Mouse (Mus musculus): Measurements from ENCODE around the gene Hoxa2. TPM values are rescaled to one million over a fixed set of nuclear protein-coding genes. Genes with fewer than 3 reads are reported as not detected.

The Hoxa2 gene
- polyA plus RNA-seq, 1 experiment from 2014 or later: 3.3 TPM

DNA sequence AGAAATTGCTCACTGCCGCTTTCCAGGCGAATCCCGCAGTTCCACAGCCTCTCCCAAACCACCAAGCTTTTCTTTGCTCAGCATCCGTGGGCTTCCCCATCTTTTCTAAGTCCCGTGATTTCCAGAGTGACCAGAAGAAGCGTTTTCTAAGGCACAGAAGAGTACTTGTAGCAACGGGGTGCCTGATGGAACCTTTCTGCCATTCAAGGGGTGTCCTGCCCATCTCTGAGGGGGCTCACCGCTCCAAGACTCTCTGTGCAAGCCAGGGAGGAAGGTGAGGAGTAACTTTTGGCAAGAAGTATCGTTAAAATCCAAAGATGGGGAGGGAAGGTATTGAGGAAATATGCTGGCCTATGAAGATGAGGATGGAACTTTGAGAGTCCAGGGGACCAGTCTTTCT lies 13.2 kb upstream of the Hoxa2 start:
- no peaks in the 10 kb centered on the region for H3K36me3 ChIP-seq (ENCODE audit: control insufficient read depth, insufficient read depth)
- H3K9ac ChIP-seq (ENCODE audit: low read depth, low read length): peak overlapping the region; percentile 61
- 31% methylated on average over 9 of the region's 9 CpGs for WGBS
- H3K27me3 ChIP-seq (replicated peaks; ENCODE audit: control insufficient read depth, insufficient read depth, low read length): peaks cover 15% of the 10 kb centered on the region; the same call in 1 of the 2 replicates
- H3K27ac ChIP-seq (ENCODE audit: low read depth, low read length): peak overlapping the region; percentile 87
- peak overlapping the region; percentile 76 for H3K4me2 ChIP-seq (replicated peaks; ENCODE audit: low read depth)
- no peak for ATAC-seq
- H3K4me3 ChIP-seq (ENCODE audit: low read depth, low read length): peak overlapping the region; percentile 61
- no peaks in the 10 kb centered on the region for H3K9me3 ChIP-seq (ENCODE audit: control insufficient read depth)
- no peak for TF ChIP-seq CTCF (IDR thresholded peaks at IDR 0.05; ENCODE audit: low read depth)
- no peaks in the 10 kb centered on the region for H3K4me1 ChIP-seq (replicated peaks; ENCODE audit: control insufficient read depth, insufficient read depth, low read length)

GRCm38 (mm10) chr6:52177061-52177735 lies 12.6 kb upstream of the Hoxa2 start, which contains the start of gene 5730596B20Rik:
5730596B20Rik (plus strand) TSS chr6:52177498.
- TF ChIP-seq CTCF (IDR thresholded peaks at IDR 0.05; ENCODE audit: low read depth): no peak
- Histone ChIP-seq H3K36me3 (ENCODE audit: control insufficient read depth, insufficient read depth) (no peaks in the 10 kb centered on the region), H3K9me3 (ENCODE audit: control insufficient read depth) (no peaks in the 10 kb centered on the region), H3K27ac (ENCODE audit: low read depth, low read length) (peak within 1 kb of the TSS; percentile 87), H3K4me2 (replicated peaks; ENCODE audit: low read depth) (peak within 1 kb of the TSS; percentile 76), H3K4me3 (ENCODE audit: low read depth, low read length) (peak within 1 kb of the TSS; percentile 61), H3K27me3 (replicated peaks; ENCODE audit: control insufficient read depth, insufficient read depth, low read length) (peaks cover 19% of the 10 kb centered on the region; the same call in 1 of the 2 replicates), H3K4me1 (replicated peaks; ENCODE audit: control insufficient read depth, insufficient read depth, low read length) (no peaks in the 10 kb centered on the region), H3K9ac (ENCODE audit: low read depth, low read length) (peak within 1 kb of the TSS; percentile 68)
- no peak for ATAC-seq
- 4% methylated on average over 36 of the region's 36 CpGs for WGBS

GRCm38 (mm10) chr6:52176391-52176790 lies 11.8 kb upstream of the Hoxa2 start:
- Histone ChIP-seq H3K9me3 (ENCODE audit: control insufficient read depth) (no peaks in the 10 kb centered on the region), H3K36me3 (ENCODE audit: control insufficient read depth, insufficient read depth) (no peaks in the 10 kb centered on the region), H3K27me3 (replicated peaks; ENCODE audit: control insufficient read depth, insufficient read depth, low read length) (peaks cover 24% of the 10 kb centered on the region; the same call in 1 of the 2 replicates), H3K4me2 (replicated peaks; ENCODE audit: low read depth) (peak overlapping the region; percentile 76), H3K27ac (ENCODE audit: low read depth, low read length) (peak overlapping the region; percentile 87), H3K9ac (ENCODE audit: low read depth, low read length) (peak overlapping the region; percentile 68; the same call in 1 of the 2 replicates), H3K4me3 (ENCODE audit: low read depth, low read length) (peak overlapping the region; percentile 61), H3K4me1 (replicated peaks; ENCODE audit: control insufficient read depth, insufficient read depth, low read length) (no peaks in the 10 kb centered on the region)
- TF ChIP-seq CTCF (IDR thresholded peaks at IDR 0.05; ENCODE audit: low read depth): no peak
- 3% methylated on average over 6 of the region's 6 CpGs for WGBS
- ATAC-seq: no peak

DNA sequence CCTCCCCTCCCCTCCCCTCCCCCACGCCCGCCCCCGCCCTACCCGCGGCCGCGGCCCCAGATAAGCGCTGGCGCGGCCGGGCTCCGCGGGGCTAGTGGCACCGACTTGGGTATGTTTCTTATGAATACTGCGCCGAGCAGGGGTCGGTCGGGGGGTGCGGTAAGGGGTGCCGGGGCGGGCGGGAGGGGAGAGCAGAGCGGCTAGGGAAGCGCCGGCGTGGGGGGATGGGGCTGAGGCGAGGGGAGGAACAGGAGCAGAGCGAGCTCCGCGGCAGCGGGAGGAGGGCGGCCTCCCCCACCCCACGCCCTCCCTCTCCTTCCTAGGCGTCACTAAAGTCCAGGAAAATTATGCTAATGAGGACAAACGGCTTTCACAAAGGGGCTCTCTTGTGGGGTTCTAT lies 11.2 kb upstream of the Hoxa2 start:
- WGBS: 1% methylated on average over 22 of the region's 35 CpGs
- Histone ChIP-seq H3K9me3 (ENCODE audit: control insufficient read depth) (no peaks in the 10 kb centered on the region), H3K4me3 (ENCODE audit: low read depth, low read length) (peak overlapping the region; percentile 61), H3K4me1 (replicated peaks; ENCODE audit: control insufficient read depth, insufficient read depth, low read length) (no peaks in the 10 kb centered on the region), H3K36me3 (ENCODE audit: control insufficient read depth, insufficient read depth) (no peaks in the 10 kb centered on the region), H3K4me2 (replicated peaks; ENCODE audit: low read depth) (peak overlapping the region; percentile 76), H3K27ac (ENCODE audit: low read depth, low read length) (peak overlapping the region; percentile 87), H3K27me3 (replicated peaks; ENCODE audit: control insufficient read depth, insufficient read depth, low read length) (peaks cover 24% of the 10 kb centered on the region; the same call in 1 of the 2 replicates), H3K9ac (ENCODE audit: low read depth, low read length) (peak overlapping the region; percentile 68)
- peak; percentile 27; the same call in 1 of the 2 replicates for ATAC-seq
- no peak for TF ChIP-seq CTCF (IDR thresholded peaks at IDR 0.05; ENCODE audit: low read depth)

GRCm38 (mm10) chr6:52174968-52175751 lies 10.5 kb upstream of the Hoxa2 start:
- Histone ChIP-seq H3K27ac (ENCODE audit: low read depth, low read length) (peak overlapping the region; percentile 87), H3K4me1 (replicated peaks; ENCODE audit: control insufficient read depth, insufficient read depth, low read length) (no peaks in the 10 kb centered on the region), H3K4me3 (ENCODE audit: low read depth, low read length) (peak overlapping the region; percentile 61), H3K27me3 (replicated peaks; ENCODE audit: control insufficient read depth, insufficient read depth, low read length) (peaks cover 24% of the 10 kb centered on the region; the same call in 1 of the 2 replicates), H3K4me2 (replicated peaks; ENCODE audit: low read depth) (peak overlapping the region; percentile 76), H3K36me3 (ENCODE audit: control insufficient read depth, insufficient read depth) (no peaks in the 10 kb centered on the region; the same call in 1 of the 2 replicates), H3K9ac (ENCODE audit: low read depth, low read length) (peak overlapping the region; percentile 68), H3K9me3 (ENCODE audit: control insufficient read depth) (no peaks in the 10 kb centered on the region)
- WGBS: 5% methylated on average over 41 of the region's 41 CpGs
- no peak for TF ChIP-seq CTCF (IDR thresholded peaks at IDR 0.05; ENCODE audit: low read depth)
- ATAC-seq: peak; percentile 38; the same call in 1 of the 2 replicates

DNA sequence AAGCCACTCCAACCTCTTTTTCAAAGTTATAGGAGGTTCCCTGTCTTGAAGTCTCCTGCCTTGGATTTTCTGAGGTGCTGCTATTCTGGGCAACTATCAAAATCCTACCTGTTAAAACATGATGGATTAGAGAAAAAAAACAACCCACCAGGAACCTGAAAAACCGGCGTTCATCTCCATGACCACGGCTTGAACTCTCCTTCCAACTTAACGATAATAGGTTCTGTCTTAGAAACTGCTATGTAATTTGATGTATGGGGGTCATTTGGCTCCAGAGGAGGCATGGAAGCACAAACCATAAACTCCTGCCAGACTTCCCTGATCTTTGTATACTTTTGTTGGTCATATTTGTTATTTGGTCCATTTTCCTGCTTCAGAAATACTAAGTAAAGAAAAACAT lies 9.0 kb upstream of the Hoxa2 start:
- peak overlapping the region; percentile 62; the same call in 1 of the 2 replicates for H3K4me2 ChIP-seq (replicated peaks; ENCODE audit: low read depth)
- no peak for ATAC-seq
- peaks cover 19% of the 10 kb centered on the region; the same call in 1 of the 2 replicates for H3K27me3 ChIP-seq (replicated peaks; ENCODE audit: control insufficient read depth, insufficient read depth, low read length)
- 20% methylated on average over 4 of the region's 4 CpGs for WGBS
- H3K36me3 ChIP-seq (ENCODE audit: control insufficient read depth, insufficient read depth): no peaks in the 10 kb centered on the region; the same call in 1 of the 2 replicates
- no peak overlapping the region for H3K4me3 ChIP-seq (ENCODE audit: low read depth, low read length)
- TF ChIP-seq CTCF (IDR thresholded peaks at IDR 0.05; ENCODE audit: low read depth): no peak
- no peaks in the 10 kb centered on the region for H3K9me3 ChIP-seq (ENCODE audit: control insufficient read depth)
- H3K4me1 ChIP-seq (replicated peaks; ENCODE audit: control insufficient read depth, insufficient read depth, low read length): no peaks in the 10 kb centered on the region
- no peak overlapping the region for H3K9ac ChIP-seq (ENCODE audit: low read depth, low read length)
- H3K27ac ChIP-seq (ENCODE audit: low read depth, low read length): no peak overlapping the region

Data from intestine, postnatal 0 days (tissue).